Mouse (Mus musculus) MEL (cell line): ENCODE measurements at regions not wholly inside any gene's neighbourhood (a gene's known extent, or its start where the extent isn't known, plus 50 kb on each side); places are given as distances from the start of the nearest gene placed in this dataset.

Source experiments
- DNase-seq: peaks from one replicate; pipeline ENCODE4 v3.0.0; 2011; ENCODE audit warnings: low read depth, low spot score
- H3K27ac ChIP-seq: 2 replicates; pipeline ENCODE4 v1.5.1; 2012; ENCODE audit warnings: low read depth, mild to moderate bottlenecking, control low read depth, low read length, moderate library complexity; ENCODE audit not compliant: control insufficient read depth
- H3K27me3 ChIP-seq, 2 experiments: fragments of 150-350 bp in 1 of 2; sonication (generic) in 1 of 2; 2 replicates each; pipeline ENCODE4 v1.6.1; 2012; ENCODE audit warnings: low read length in 2 of 2, mild to moderate bottlenecking in 2 of 2, improper control_type of control experiment in 1 of 2, moderate library complexity in 1 of 2; ENCODE audit not compliant: insufficient read depth in 2 of 2, control insufficient read depth in 1 of 2
- H3K36me3 ChIP-seq, 2 experiments: 2 replicates each; pipeline ENCODE4 v1.6.1; 2012 to 2014; ENCODE audit warnings: low read length in 2 of 2, improper control_type of control experiment in 1 of 2, inconsistent platforms in 1 of 2, mild to moderate bottlenecking in 1 of 2; ENCODE audit not compliant: insufficient read depth in 2 of 2, control insufficient read depth in 1 of 2
- H3K4me1 ChIP-seq, 2 experiments: fragments of 150-350 bp in 1 of 2; sonication (generic) in 1 of 2; 2 replicates each; pipeline ENCODE4 v1.6.1; 2012; ENCODE audit warnings: low read length in 2 of 2, improper control_type of control experiment in 1 of 2, mild to moderate bottlenecking in 1 of 2; ENCODE audit not compliant: insufficient read depth in 2 of 2, control insufficient read depth in 1 of 2
- H3K4me3 ChIP-seq, 2 experiments: fragments of 150-350 bp in 1 of 2; sonication (generic) in 1 of 2; 2 replicates each; pipeline ENCODE4 v1.5.1; 2012; ENCODE audit warnings: low read depth in 2 of 2, low read length in 2 of 2, mild to moderate bottlenecking in 2 of 2, moderate library complexity in 2 of 2, control low read depth in 1 of 2, improper control_type of control experiment in 1 of 2; ENCODE audit not compliant: control insufficient read depth in 1 of 2, insufficient read depth in 1 of 2
- H3K79me2 ChIP-seq: 2 replicates; pipeline ENCODE4 v1.6.1; 2012; ENCODE audit warnings: mild to moderate bottlenecking, low read length, moderate library complexity; ENCODE audit not compliant: control insufficient read depth, poor library complexity, insufficient read depth
- H3K9ac ChIP-seq: 2 replicates; pipeline ENCODE4 v1.6.1; 2012; ENCODE audit warnings: low read depth, mild to moderate bottlenecking, control low read depth, low read length, moderate library complexity; ENCODE audit not compliant: control insufficient read depth, poor library complexity, severe bottlenecking
- H3K9me3 ChIP-seq: fragments of 150-350 bp; sonication (generic); replicated peaks from 2 replicates; pipeline ENCODE4 v1.6.1; 2012; ENCODE audit warnings: mild to moderate bottlenecking, low read length, improper control_type of control experiment, moderate library complexity; ENCODE audit not compliant: insufficient read depth
- BHLHE40 ChIP-seq: IDR thresholded peaks from 2 replicates; pipeline ENCODE4 v1.6.1; 2012; ENCODE audit warnings: low read depth, mild to moderate bottlenecking, inconsistent platforms, low read length, improper control_type of control experiment, borderline replicate concordance
- CTCF ChIP-seq, 3 experiments: IDR thresholded peaks in 2 of 3; conservative IDR thresholded peaks in 1 of 3; 2 replicates each; pipeline ENCODE4 v1.5.1; 2011 to 2012; ENCODE audit warnings: low read length in 3 of 3, low read depth in 2 of 3, mild to moderate bottlenecking in 2 of 3, improper control_type of control experiment in 1 of 3, inconsistent platforms in 1 of 3, mixed read lengths in 1 of 3, moderate library complexity in 1 of 3; ENCODE audit not compliant: control insufficient read depth in 1 of 3, insufficient read depth in 1 of 3, poor library complexity in 1 of 3, severe bottlenecking in 1 of 3
- HCFC1 ChIP-seq: IDR thresholded peaks from 2 replicates; pipeline ENCODE4 v1.6.1; 2012; ENCODE audit warnings: low read depth, mild to moderate bottlenecking, inconsistent platforms, low read length, improper control_type of control experiment, moderate library complexity
- JUND ChIP-seq: IDR thresholded peaks from 2 replicates; pipeline ENCODE4 v1.6.1; 2011; ENCODE audit warnings: low read depth, mild to moderate bottlenecking, improper control_type of control experiment, low read length
- MAFK ChIP-seq: IDR thresholded peaks from 2 replicates; pipeline ENCODE4 v1.6.1; 2011; ENCODE audit warnings: low read depth, mild to moderate bottlenecking, low read length, improper control_type of control experiment, borderline replicate concordance
- MAX ChIP-seq: IDR thresholded peaks from 2 replicates; pipeline ENCODE4 v1.6.1; 2011; ENCODE audit warnings: low read length, improper control_type of control experiment
- MEF2A ChIP-seq: IDR thresholded peaks from 2 replicates; pipeline ENCODE4 v1.6.1; 2014; ENCODE audit warnings: low read depth, mild to moderate bottlenecking, inconsistent platforms, low read length, improper control_type of control experiment; ENCODE audit not compliant: poor library complexity, insufficient replicate concordance, severe bottlenecking; ENCODE audit errors: extremely low read depth
- MYC ChIP-seq: IDR thresholded peaks from 2 replicates; pipeline ENCODE4 v1.6.1; 2011; ENCODE audit warnings: low read depth, mild to moderate bottlenecking, low read length, improper control_type of control experiment, moderate library complexity
- POLR2AphosphoS2 ChIP-seq: IDR thresholded peaks from 2 replicates; pipeline ENCODE4 v1.6.1; 2011; ENCODE audit warnings: low read length, improper control_type of control experiment
- POLR2AphosphoS5 ChIP-seq: IDR thresholded peaks from 2 replicates; pipeline ENCODE4 v1.6.1; 2012; ENCODE audit warnings: low read depth, borderline replicate concordance, mild to moderate bottlenecking, inconsistent platforms, low read length, moderate library complexity, mixed read lengths
- UBTF ChIP-seq: IDR thresholded peaks from 2 replicates; pipeline ENCODE4 v1.6.1; 2012; ENCODE audit warnings: low read depth, mild to moderate bottlenecking, inconsistent platforms, low read length, improper control_type of control experiment, moderate library complexity, borderline replicate concordance; ENCODE audit not compliant: insufficient read depth
- USF2 ChIP-seq, 2 experiments: IDR thresholded peaks; 2 replicates each; pipeline ENCODE4 v1.6.1; 2011 to 2012; ENCODE audit warnings: improper control_type of control experiment in 2 of 2, low read length in 2 of 2, borderline replicate concordance in 1 of 2, inconsistent platforms in 1 of 2, low read depth in 1 of 2, mild to moderate bottlenecking in 1 of 2; ENCODE audit not compliant: insufficient read depth in 1 of 2
- ZC3H11A ChIP-seq: IDR thresholded peaks from 2 replicates; pipeline ENCODE4 v1.6.1; 2012; ENCODE audit warnings: low read depth, mild to moderate bottlenecking, inconsistent platforms, low read length, improper control_type of control experiment
- ZKSCAN1 ChIP-seq: IDR thresholded peaks from 2 replicates; pipeline ENCODE4 v1.6.1; 2012; ENCODE audit warnings: low read depth, mild to moderate bottlenecking, inconsistent platforms, low read length, improper control_type of control experiment, moderate library complexity
- ZNF384 ChIP-seq: IDR thresholded peaks from 2 replicates; pipeline ENCODE4 v1.6.1; 2012; ENCODE audit warnings: low read depth, mild to moderate bottlenecking, inconsistent platforms, low read length, improper control_type of control experiment

DNA sequence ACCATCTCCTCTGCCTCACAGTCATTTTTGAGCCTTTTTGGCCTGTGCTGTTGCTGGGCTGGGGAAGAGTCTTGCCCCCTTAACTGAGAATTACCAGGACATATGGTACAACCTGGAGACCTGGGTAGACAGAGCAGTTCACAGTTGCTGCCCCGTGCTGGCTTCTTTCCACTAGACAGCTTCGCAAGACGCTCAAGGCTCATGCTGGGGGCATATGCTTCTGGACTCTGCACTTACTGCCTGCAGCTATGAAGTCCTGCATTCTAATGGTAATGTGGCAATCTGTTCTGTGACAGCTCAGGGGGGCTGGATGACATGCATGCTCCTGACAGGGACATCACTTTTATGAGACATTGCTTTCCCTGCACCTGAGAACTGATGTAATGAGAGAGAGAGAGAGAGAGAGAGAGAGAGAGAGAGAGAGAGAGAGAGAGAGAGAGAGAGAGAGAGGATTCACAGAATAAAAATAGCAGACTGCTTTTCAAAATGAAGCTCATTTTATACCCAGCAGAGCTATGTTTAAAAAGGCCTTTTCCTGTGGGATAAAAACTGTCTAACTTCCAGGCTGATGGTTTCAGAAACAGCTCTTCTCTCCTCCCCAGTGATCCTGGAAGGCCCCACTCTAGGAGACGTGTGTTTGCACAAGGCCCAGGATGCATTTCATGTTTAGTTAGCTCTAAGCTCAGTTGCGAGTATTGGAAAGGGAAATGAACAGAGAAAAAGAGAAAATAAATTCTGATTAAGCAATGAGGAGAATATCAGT is 405.5 kb downstream of the Sox11 start:
- Histone ChIP-seq H3K9ac (no peak overlapping the region), H3K79me2 (no peaks in the 10 kb centered on the region), H3K9me3 (no peaks in the 10 kb centered on the region), H3K4me1 (no peaks in the 10 kb centered on the region), H3K36me3 (no peaks in the 10 kb centered on the region)
- no peak for DNase-seq
- TF ChIP-seq JUND (no peak), POLR2AphosphoS2 (no peak)
- TF ChIP-seq, all 39 proteins: peak for 0
- Histone ChIP-seq H3K4me3 (no peak overlapping the region), H3K27ac (no peak overlapping the region), H3K27me3 (no peaks in the 10 kb centered on the region)

DNA sequence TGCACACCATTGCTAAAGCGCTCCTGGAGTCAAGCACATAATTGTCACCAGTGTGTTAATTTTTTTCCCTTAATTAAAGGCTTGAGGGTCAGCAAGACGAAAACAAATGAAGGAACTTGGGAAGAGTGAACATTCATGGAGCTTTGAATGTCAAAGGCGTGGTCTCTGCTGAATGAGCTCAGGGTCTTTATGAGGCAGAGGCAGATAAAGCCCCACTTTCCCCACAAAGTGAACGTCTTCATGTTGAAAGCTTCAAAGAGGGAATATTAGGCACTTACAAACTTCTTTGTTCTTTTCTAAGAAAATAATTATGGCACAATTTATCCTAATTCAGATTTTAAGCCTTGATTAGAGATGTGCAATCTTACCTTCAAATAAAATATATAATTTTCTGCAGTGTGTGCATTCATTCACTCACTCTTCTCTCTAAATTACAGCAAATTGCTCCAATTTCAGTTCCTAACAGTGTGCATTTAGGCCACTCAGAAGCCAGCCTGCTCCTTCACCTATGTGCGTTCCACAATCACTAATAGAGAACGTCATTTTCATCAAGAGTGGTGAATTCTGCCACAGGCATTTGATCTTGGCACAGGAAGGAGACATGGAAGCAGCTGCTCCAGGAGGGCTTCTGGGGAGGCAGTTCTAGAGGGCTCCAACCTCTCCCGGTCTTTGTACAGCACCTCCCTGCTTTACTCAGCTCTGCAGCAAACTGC is 412.1 kb downstream of the Sox11 start:
- Histone ChIP-seq H3K79me2 (no peaks in the 10 kb centered on the region), H3K27me3 (no peaks in the 10 kb centered on the region), H3K4me1 (no peaks in the 10 kb centered on the region), H3K27ac (no peak overlapping the region), H3K9ac (no peak overlapping the region), H3K9me3 (no peaks in the 10 kb centered on the region), H3K4me3 (no peak overlapping the region), H3K36me3 (no peaks in the 10 kb centered on the region)
- no peak for DNase-seq
- no peak for TF ChIP-seq ZC3H11A
- no peak for TF ChIP-seq MAFK
- TF ChIP-seq USF2 (IDR thresholded peaks at IDR 0.05; ENCODE audit: borderline replicate concordance in 1 of 2, insufficient read depth in 1 of 2, low read depth in 1 of 2, low read length in 2 of 2): no peak
- TF ChIP-seq UBTF: no peak
- no peak for TF ChIP-seq ZKSCAN1
- TF ChIP-seq ZNF384: no peak
- no peak for TF ChIP-seq JUND
- TF ChIP-seq BHLHE40: no peak
- no peak for TF ChIP-seq MEF2A
- TF ChIP-seq POLR2AphosphoS5: no peak
- no peak for TF ChIP-seq HCFC1
- no peak for TF ChIP-seq MAX
- TF ChIP-seq CTCF (IDR thresholded peaks at IDR 0.05 in 2 of 3, conservative IDR thresholded peaks at IDR 0.05 in 1 of 3; ENCODE audit: control insufficient read depth in 1 of 3, insufficient read depth in 1 of 3, low read depth in 2 of 3, low read length in 3 of 3, poor library complexity in 1 of 3, severe bottlenecking in 1 of 3): no peak
- TF ChIP-seq MYC: no peak
